18 mouse cellular contexts compared by ENCODE assay signal in the genomic region with DNA sequence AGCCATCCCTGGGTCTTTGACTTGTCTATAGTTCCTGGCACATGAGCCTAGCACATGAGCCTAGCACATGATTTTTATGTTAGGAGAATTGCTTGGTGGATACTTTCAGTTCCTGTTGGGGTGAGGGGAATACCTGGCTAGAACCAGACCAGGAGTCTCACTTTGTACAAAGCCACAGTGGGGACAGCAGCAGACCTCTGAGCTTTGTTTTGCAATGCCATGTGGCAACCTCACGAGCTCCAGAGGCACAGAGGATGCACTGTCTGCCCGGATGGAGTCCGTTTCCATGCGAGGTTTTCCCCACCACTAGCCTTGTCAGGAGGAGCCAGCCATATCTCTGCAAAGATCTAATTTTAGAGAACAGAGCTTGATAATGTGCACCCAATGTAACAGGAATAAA.
DNase-seq lines count a peak whose midpoint lies in the region; ATAC-seq and TF ChIP-seq lines count a peak whose summit lies in the region.
"Had no signal": no experiment of that assay in that cellular context is flagged by ENCODE, and none has a peak within 500 bp of the region (broad histone marks: within the 10 kb centered on the region; RNA-seq: fewer than 3 reads in every experiment).

No protein-coding gene starts in this region.

- 0 out of 2 replicates have a peak overlapping the region, but pooled peaks have one; percentile 43 for H3K27ac ChIP-seq in lung, embryonic 15.5 days
- H3K27ac ChIP-seq in liver, embryonic 14.5 days = no peak overlapping the region
- H3K27ac ChIP-seq in heart, adult 2 months = no peak overlapping the region
- H3K27ac ChIP-seq: heart, embryonic 15.5 days; midbrain, embryonic 13.5 days had no signal

- H3K36me3 ChIP-seq in lung, embryonic 15.5 days = no peaks in the 10 kb centered on the region
- H3K36me3 ChIP-seq in liver, embryonic 14.5 days (replicated peaks; ENCODE audit: control insufficient read depth, insufficient read depth, low read depth) = no peaks in the 10 kb centered on the region
- no peaks in the 10 kb centered on the region for H3K36me3 ChIP-seq in heart, adult 2 months (ENCODE audit: control insufficient read depth, insufficient read depth, low read length)
- H3K36me3 ChIP-seq: heart, embryonic 15.5 days; hindbrain, embryonic 10.5 days; midbrain, embryonic 13.5 days had no signal

- no peaks in the 10 kb centered on the region for H3K27me3 ChIP-seq in lung, embryonic 15.5 days
- no peaks in the 10 kb centered on the region for H3K27me3 ChIP-seq in liver, embryonic 14.5 days (ENCODE audit: control insufficient read depth, insufficient read depth, low read length)
- no peaks in the 10 kb centered on the region for H3K27me3 ChIP-seq in heart, adult 2 months (ENCODE audit: control insufficient read depth, insufficient read depth, low read length)
- H3K27me3 ChIP-seq: heart, embryonic 15.5 days; midbrain, embryonic 13.5 days had no signal

- H3K9me3 ChIP-seq in lung, embryonic 15.5 days = no peaks in the 10 kb centered on the region
- H3K9me3 ChIP-seq in liver, embryonic 14.5 days (ENCODE audit: control insufficient read depth, low read length) = no peaks in the 10 kb centered on the region
- H3K9me3 ChIP-seq: heart, embryonic 15.5 days; hindbrain, embryonic 10.5 days had no signal

- H3K4me3 ChIP-seq in lung, embryonic 15.5 days = no peak overlapping the region
- H3K4me3 ChIP-seq in liver, embryonic 14.5 days (ENCODE audit: insufficient read depth in 1 of 2, low read depth in 2 of 2, low read length in 2 of 2) = no peak overlapping the region
- H3K4me3 ChIP-seq in heart, adult 2 months = no peak overlapping the region
- H3K4me3 ChIP-seq: heart, embryonic 15.5 days; hindbrain, embryonic 10.5 days; midbrain, embryonic 13.5 days had no signal

- no peak overlapping the region for H3K4me2 ChIP-seq in lung, embryonic 15.5 days
- H3K4me2 ChIP-seq in liver, embryonic 14.5 days (ENCODE audit: low read depth) = no peak overlapping the region
- H3K4me2 ChIP-seq: heart, embryonic 15.5 days; midbrain, embryonic 13.5 days had no signal

- intact Hi-C loops in heart, adult 2 months (cut with DNase I) = loop anchor here (10.0 kb wide), 1 partner anchor 334 kb away; a partner anchor contains a TSS

- no peak for TF ChIP-seq CTCF in liver, embryonic 14.5 days (IDR thresholded peaks at IDR 0.05; ENCODE audit: low read depth)
- TF ChIP-seq CTCF in heart, adult 2 months (IDR thresholded peaks at IDR 0.05) = no peak

- no peak for DNase-seq in frontal cortex, adult 2 months (ENCODE audit: extremely low spot score in 1 of 2, low spot score in 1 of 2)
- DNase-seq in lung, adult 18-20 months = no peak
- no peak for DNase-seq in liver, embryonic 14.5 days (ENCODE audit: low read depth in 3 of 3, low spot score in 3 of 3)
- DNase-seq in layer of hippocampus, postnatal 25 days (ENCODE audit: extremely low spot score in 1 of 2, low spot score in 1 of 2) = no peak
- DNase-seq in cerebellum, postnatal 10 days = no peak
- DNase-seq in heart, adult 2 months = no peak
- DNase-seq: adrenal gland, adult 2 months; cerebellum, adult 11 months; cerebellum, postnatal 36 days; kidney, adult 2 months; kidney, postnatal 25 days; lung, adult 2 months; lung, postnatal 4 days had no signal

- no peak for TF ChIP-seq EP300 in liver, embryonic 14.5 days (IDR thresholded peaks at IDR 0.05; ENCODE audit: low read depth)
- no peak for TF ChIP-seq EP300 in heart, adult 2 months (IDR thresholded peaks at IDR 0.05; ENCODE audit: insufficient read depth, low read depth, low read length)

- WGBS in lung, embryonic 15.5 days = 73% methylated on average over 4 of the region's 4 CpGs
- WGBS in liver, embryonic 14.5 days (ENCODE audit: insufficient replicate concordance) = 55% methylated on average over 4 of the region's 4 CpGs
- WGBS in heart, adult 2 months = 88% methylated on average over 4 of the region's 4 CpGs

- ATAC-seq in frontal cortex, adult (ENCODE audit: low TSS enrichment) = 0 out of 2 replicates have a peak, but pooled peaks have one; percentile 13
- no peak for ATAC-seq in lung, embryonic 15.5 days (ENCODE audit: borderline replicate concordance, extremely low read depth, low FRiP score, low TSS enrichment)
- ATAC-seq in liver, embryonic 14.5 days (ENCODE audit: insufficient read depth) = peak; percentile 37; the same call in 1 of the 2 replicates

- TF ChIP-seq POLR2A in heart, adult 2 months (IDR thresholded peaks at IDR 0.05; ENCODE audit: insufficient read depth, low read depth, low read length) = no peak

- H3K9ac ChIP-seq in lung, embryonic 15.5 days = no peak overlapping the region
- no peak overlapping the region for H3K9ac ChIP-seq in liver, embryonic 14.5 days (replicated peaks)
- H3K9ac ChIP-seq in heart, adult 2 months (ENCODE audit: low read depth, low read length) = no peak overlapping the region
- H3K9ac ChIP-seq: heart, embryonic 15.5 days; midbrain, embryonic 13.5 days had no signal

- H3K4me1 ChIP-seq in lung, embryonic 15.5 days = peaks cover 8% of the 10 kb centered on the region; the same call in 1 of the 2 replicates
- H3K4me1 ChIP-seq in liver, embryonic 14.5 days (replicated peaks; ENCODE audit: control insufficient read depth in 2 of 2, insufficient read depth in 2 of 2, low read length in 1 of 2) = peaks cover 0 to 5% of the 10 kb centered on the region in 2 experiments; a peak in 1 of 4 replicates
- H3K4me1 ChIP-seq in heart, adult 2 months (ENCODE audit: control insufficient read depth, insufficient read depth, low read length) = no peaks in the 10 kb centered on the region; the same call in 1 of the 2 replicates
- H3K4me1 ChIP-seq: heart, embryonic 15.5 days had no signal

- H3K79me2 ChIP-seq in heart, adult 2 months (replicated peaks; ENCODE audit: control insufficient read depth, insufficient read depth, low read length) = no peaks in the 10 kb centered on the region
